Mouse (Mus musculus): ENCODE measurements around the gene Fbxw8.

Gene Fbxw8

GRCm38 (mm10) chr5:118076721-118077592, 78.3 kb downstream of the Fbxw8 start:
- no peak for DNase-seq (ENCODE audit: low read depth, low spot score)

- no peak for DNase-seq (ENCODE audit: low read depth, low spot score)
These were observed 82.0 kb downstream of the Fbxw8 start for GRCm38 (mm10) chr5:118073213-118073773.

- no peak for DNase-seq (ENCODE audit: low read depth, low spot score)
These were observed 83.5 kb downstream of the Fbxw8 start for GRCm38 (mm10) chr5:118071766-118072165.

- peak; percentile 78 for DNase-seq (ENCODE audit: low read depth, low spot score)
These were observed 85.9 kb downstream of the Fbxw8 start for GRCm38 (mm10) chr5:118069315-118069714.

GRCm38 (mm10) chr5:118067984-118068494, 87.2 kb downstream of the Fbxw8 start:
- DNase-seq (ENCODE audit: low read depth, low spot score): no peak

- DNase-seq (ENCODE audit: low read depth, low spot score): peak; percentile 41
These were observed 87.7 kb downstream of the Fbxw8 start for GRCm38 (mm10) chr5:118067572-118067971.

GRCm38 (mm10) chr5:118066828-118067227, 88.4 kb downstream of the Fbxw8 start:
- peak; percentile 78 for DNase-seq (ENCODE audit: low read depth, low spot score)

GRCm38 (mm10) chr5:118065516-118066255, 89.6 kb downstream of the Fbxw8 start:
- no peak for DNase-seq (ENCODE audit: low read depth, low spot score)

- no peak for DNase-seq (ENCODE audit: low read depth, low spot score)
These were observed 90.9 kb downstream of the Fbxw8 start for GRCm38 (mm10) chr5:118064284-118064901.

GRCm38 (mm10) chr5:118063181-118063621, 92.1 kb downstream of the Fbxw8 start:
- no peak for DNase-seq (ENCODE audit: low read depth, low spot score)

- no peak for DNase-seq (ENCODE audit: low read depth, low spot score)
These were observed 93.9 kb downstream of the Fbxw8 start for GRCm38 (mm10) chr5:118061391-118061790.

GRCm38 (mm10) chr5:118059646-118060045, 95.6 kb downstream of the Fbxw8 start:
- no peak for DNase-seq (ENCODE audit: low read depth, low spot score)

- DNase-seq (ENCODE audit: low read depth, low spot score): no peak
These were observed 96.4 kb downstream of the Fbxw8 start for GRCm38 (mm10) chr5:118058858-118059257.

- no peak for DNase-seq (ENCODE audit: low read depth, low spot score)
These were observed 97.7 kb downstream of the Fbxw8 start for GRCm38 (mm10) chr5:118057508-118058111.

GRCm38 (mm10) chr5:118053205-118053604, 102.1 kb downstream of the Fbxw8 start:
- DNase-seq (ENCODE audit: low read depth, low spot score): no peak

- no peak for DNase-seq (ENCODE audit: low read depth, low spot score)
These were observed 103.1 kb downstream of the Fbxw8 start for GRCm38 (mm10) chr5:118051981-118052662.

- DNase-seq (ENCODE audit: low read depth, low spot score): no peak
These were observed 104.5 kb downstream of the Fbxw8 start for GRCm38 (mm10) chr5:118050743-118051142.

- no peak for DNase-seq (ENCODE audit: low read depth, low spot score)
These were observed 106.3 kb downstream of the Fbxw8 start for GRCm38 (mm10) chr5:118048928-118049327.

- DNase-seq (ENCODE audit: low read depth, low spot score): no peak
These were observed 106.9 kb downstream of the Fbxw8 start for GRCm38 (mm10) chr5:118048412-118048811.

GRCm38 (mm10) chr5:118047091-118047757, 108.0 kb downstream of the Fbxw8 start:
- no peak for DNase-seq (ENCODE audit: low read depth, low spot score)

Data from ZHBTc4 (cell line).